Mouse (Mus musculus): ENCODE data around the gene Pir. TPM values are rescaled to one million over a fixed set of nuclear protein-coding genes. Genes with fewer than 3 reads are reported as not detected.

The Pir gene
- total RNA-seq (2015) (0.99 and 1.1 TPM in 2 replicates), total RNA-seq (2017) (0.71 and 1.0 TPM in 2 replicates)

- peak; percentile 94 for ATAC-seq (replicated peaks; ENCODE audit: poor library complexity)
Observed at GRCm38 (mm10) chrX:164269285-164269761, at the start of gene Pir. Pir (plus strand) TSS chrX:164269371.

- peak; percentile 92 for ATAC-seq (replicated peaks; ENCODE audit: poor library complexity)
Observed at GRCm38 (mm10) chrX:164221989-164222388, 47.2 kb upstream of the Pir start.

- no peak for ATAC-seq (replicated peaks; ENCODE audit: poor library complexity)
Observed at GRCm38 (mm10) chrX:164233380-164233779, 35.8 kb upstream of the Pir start.

- ATAC-seq (replicated peaks; ENCODE audit: poor library complexity) = peak; percentile 34; the same call in 1 of the 2 replicates
Observed at GRCm38 (mm10) chrX:164245714-164246113, 23.5 kb upstream of the Pir start.

- ATAC-seq (replicated peaks; ENCODE audit: poor library complexity) = no peak
Observed at GRCm38 (mm10) chrX:164246722-164247121, 22.4 kb upstream of the Pir start.

- peak; percentile 53 for ATAC-seq (replicated peaks; ENCODE audit: poor library complexity)
Observed at GRCm38 (mm10) chrX:164256527-164256926, 12.6 kb upstream of the Pir start.

GRCm38 (mm10) chrX:164258057-164258456 lies 11.1 kb upstream of the Pir start, which contains the start of gene Bmx:
Bmx (minus strand) TSS chrX:164258193.
- peak; percentile 77 for ATAC-seq (replicated peaks; ENCODE audit: poor library complexity)

- ATAC-seq (replicated peaks; ENCODE audit: poor library complexity) = peak; percentile 66
Observed at GRCm38 (mm10) chrX:164258662-164259061, 10.5 kb upstream of the Pir start.

GRCm38 (mm10) chrX:164262286-164262685 lies 6.9 kb upstream of the Pir start:
- no peak for ATAC-seq (replicated peaks; ENCODE audit: poor library complexity)

- no peak for ATAC-seq (replicated peaks; ENCODE audit: poor library complexity)
Observed at GRCm38 (mm10) chrX:164264861-164265260, 4.3 kb upstream of the Pir start.

- 0 out of 2 replicates have a peak, but pooled peaks have one; percentile 20 for ATAC-seq (replicated peaks; ENCODE audit: poor library complexity)
Observed at GRCm38 (mm10) chrX:164270603-164271002, 1.4 kb downstream of the Pir start.

GRCm38 (mm10) chrX:164275536-164275935 lies 6.4 kb downstream of the Pir start:
- ATAC-seq (replicated peaks; ENCODE audit: poor library complexity) = no peak

- ATAC-seq (replicated peaks; ENCODE audit: poor library complexity) = peak; percentile 46
Observed at GRCm38 (mm10) chrX:164280918-164281647, 11.9 kb downstream of the Pir start.

- ATAC-seq (replicated peaks; ENCODE audit: poor library complexity) = no peak
Observed at GRCm38 (mm10) chrX:164283808-164284207, 14.6 kb downstream of the Pir start.

GRCm38 (mm10) chrX:164287077-164287476 lies 17.9 kb downstream of the Pir start:
- peak; percentile 95 for ATAC-seq (replicated peaks; ENCODE audit: poor library complexity)

- ATAC-seq (replicated peaks; ENCODE audit: poor library complexity) = no peak
Observed at GRCm38 (mm10) chrX:164291147-164291546, 22.0 kb downstream of the Pir start.

- no peak for ATAC-seq (replicated peaks; ENCODE audit: poor library complexity)
Observed at GRCm38 (mm10) chrX:164306250-164306649, 37.1 kb downstream of the Pir start.

GRCm38 (mm10) chrX:164313876-164314275 lies 44.7 kb downstream of the Pir start:
- no peak for ATAC-seq (replicated peaks; ENCODE audit: poor library complexity)

GRCm38 (mm10) chrX:164318554-164318953 lies 49.4 kb downstream of the Pir start:
- ATAC-seq (replicated peaks; ENCODE audit: poor library complexity) = no peak

- ATAC-seq (replicated peaks; ENCODE audit: poor library complexity) = no peak
Observed at GRCm38 (mm10) chrX:164320031-164320430, 50.9 kb downstream of the Pir start.

GRCm38 (mm10) chrX:164322492-164322891 lies 53.3 kb downstream of the Pir start:
- ATAC-seq (replicated peaks; ENCODE audit: poor library complexity) = 0 out of 2 replicates have a peak, but pooled peaks have one; percentile 17

- ATAC-seq (replicated peaks; ENCODE audit: poor library complexity) = peak; percentile 39; the same call in 1 of the 2 replicates
Observed at GRCm38 (mm10) chrX:164323391-164323913, 54.3 kb downstream of the Pir start.

Data from megakaryocyte progenitor cell, adult 5-6 weeks (primary cell).